Mouse (Mus musculus) midbrain, embryonic 10.5 days (tissue): ENCODE measurements around the gene Alkbh6. TPM values are rescaled to one million over a fixed set of nuclear protein-coding genes. Genes with fewer than 3 reads are reported as not detected.

Source experiments
- polyA plus RNA-seq: library from polyadenylated mRNA; unstranded; fragments of >200 nt; fragmentation: Nextera tagmentation; extraction: Ambion mirVana; gene quantifications from 2 replicates; pipeline ENCODE4 v1.2.1, GENCODE M21; 2016

The Alkbh6 gene
- polyA plus RNA-seq, 1 experiment from 2014 or later, result 95.4 TPM

Other genes with a start within 250 kb of the Alkbh6 start
- gene Zfp82, start 235.8 kb upstream of the Alkbh6 start, polyA plus RNA-seq, result 6.8 and 9.2 TPM in 2 replicates
- 1.3 and 2.2 TPM in 2 replicates for gene Gm26920, start 218.3 kb upstream of the Alkbh6 start, polyA plus RNA-seq
- gene Zfp566, start 218.2 kb upstream of the Alkbh6 start, polyA plus RNA-seq, result 14.3 and 18.5 TPM in 2 replicates
- gene Zfp260, start 213.9 kb upstream of the Alkbh6 start, polyA plus RNA-seq, result 113 and 116 TPM in 2 replicates
- gene Zfp382, start 186.8 kb upstream of the Alkbh6 start, polyA plus RNA-seq, result 10.6 and 13.0 TPM in 2 replicates
- 17.0 and 21.2 TPM in 2 replicates for gene Zfp146, start 139.0 kb upstream of the Alkbh6 start, polyA plus RNA-seq
- gene Cox7a1, start 124.6 kb upstream of the Alkbh6 start, polyA plus RNA-seq, result 4.1 and 7.2 TPM in 2 replicates
- gene Capns1, start 109.9 kb upstream of the Alkbh6 start, polyA plus RNA-seq, result 52.1 and 55.5 TPM in 2 replicates
- 155 and 162 TPM in 2 replicates for gene Polr2i, start 76.8 kb upstream of the Alkbh6 start, polyA plus RNA-seq
- gene Tbcb, start 76.4 kb upstream of the Alkbh6 start, polyA plus RNA-seq, result 274 and 283 TPM in 2 replicates
- gene Ovol3, start 73.0 kb upstream of the Alkbh6 start, polyA plus RNA-seq, result not detected in 2 replicates
- 0.32 and 0.55 TPM in 2 replicates for gene Thap8, start 28.6 kb upstream of the Alkbh6 start, polyA plus RNA-seq
- gene Wdr62, start 28.3 kb upstream of the Alkbh6 start, polyA plus RNA-seq, result 18.0 and 21.6 TPM in 2 replicates
- 54.9 and 76.3 TPM in 2 replicates for gene Clip3, start 17.0 kb upstream of the Alkbh6 start, polyA plus RNA-seq
- 13.7 and 14.8 TPM in 2 replicates for gene Syne4, start 6.1 kb downstream of the Alkbh6 start, polyA plus RNA-seq
- gene E130208F15Rik, start 13.0 kb downstream of the Alkbh6 start, polyA plus RNA-seq, result 2.6 and 4.6 TPM in 2 replicates
- gene Sdhaf1, start 15.2 kb downstream of the Alkbh6 start, polyA plus RNA-seq, result 19.3 and 22.5 TPM in 2 replicates
- gene Lrfn3, start 54.1 kb downstream of the Alkbh6 start, polyA plus RNA-seq, result 5.4 and 6.2 TPM in 2 replicates
- gene Tyrobp, start 105.0 kb downstream of the Alkbh6 start, polyA plus RNA-seq, result 15.7 and 19.6 TPM in 2 replicates
- 0.35 TPM in 1 of 2 replicates, not detected in the other for gene Hcst, start 111.1 kb downstream of the Alkbh6 start, polyA plus RNA-seq
- gene Nfkbid, start 113.0 kb downstream of the Alkbh6 start, polyA plus RNA-seq, result 1.4 and 1.5 TPM in 2 replicates
- gene Aplp1, start 136.8 kb downstream of the Alkbh6 start, polyA plus RNA-seq, result 69.6 and 124 TPM in 2 replicates
- 1.7 and 1.9 TPM in 2 replicates for gene Kirrel2, start 149.0 kb downstream of the Alkbh6 start, polyA plus RNA-seq
- gene Nphs1, start 149.6 kb downstream of the Alkbh6 start, polyA plus RNA-seq, result 0.16 and 0.23 TPM in 2 replicates
- gene Prodh2, start 184.9 kb downstream of the Alkbh6 start, polyA plus RNA-seq, result not detected in 2 replicates
- gene Arhgap33, start 226.3 kb downstream of the Alkbh6 start, polyA plus RNA-seq, result 36.6 and 62.0 TPM in 2 replicates
- 6.1 and 6.2 TPM in 2 replicates for gene Hspb6, start 243.5 kb downstream of the Alkbh6 start, polyA plus RNA-seq
- 13.4 and 17.1 TPM in 2 replicates for gene Proser3, start 243.6 kb downstream of the Alkbh6 start, polyA plus RNA-seq